Mouse (Mus musculus) olfactory bulb, adult 2 months (tissue): ENCODE results near the gene Tgfbi. TPM values are rescaled to one million over a fixed set of nuclear protein-coding genes. Genes with fewer than 3 reads are reported as not detected.

Experiments used
- H3K27ac ChIP-seq: fragments of 200-500 bp; 2 replicates; pipeline ENCODE4 v1.5.1; 2012; ENCODE audit warnings: low read depth, low read length; ENCODE audit not compliant: insufficient read depth
- H3K4me1 ChIP-seq: fragments of 200-500 bp; 2 replicates; pipeline ENCODE4 v1.6.1; 2012; ENCODE audit warnings: low read length; ENCODE audit not compliant: control insufficient read depth, insufficient read depth
- H3K4me3 ChIP-seq: fragments of 200-500 bp; 2 replicates; pipeline ENCODE4 v1.5.1; 2012; ENCODE audit warnings: mild to moderate bottlenecking, low read depth, low read length, moderate library complexity; ENCODE audit not compliant: insufficient read depth
- CTCF ChIP-seq: fragments of 200-500 bp; IDR thresholded peaks from 2 replicates; pipeline ENCODE4 v1.5.1; 2012; ENCODE audit warnings: low read depth, mild to moderate bottlenecking, low read length, moderate library complexity; ENCODE audit not compliant: insufficient read depth
- POLR2A ChIP-seq: fragments of 200-500 bp; IDR thresholded peaks from 2 replicates; pipeline ENCODE4 v1.6.1; 2012; ENCODE audit warnings: mild to moderate bottlenecking, low read depth, low read length, moderate library complexity; ENCODE audit not compliant: insufficient read depth
- WGBS: fragments of 180-500 bp; shearing (Covaris S2); methylation state at CpG from one replicate; pipeline ENCODE4 v1.1.7; 2018; 5-methylcytosine and 5-hydroxymethylcytosine counted together
- polyA plus RNA-seq: library from polyadenylated mRNA; stranded (reverse); fragments of >200 nt; gene quantifications from 2 replicates; pipeline ENCODE4 v1.2.4, GENCODE M21; 2012; ENCODE audit warnings: low replicate concordance; ENCODE audit not compliant: missing spikeins, insufficient read depth, insufficient read length

The Tgfbi gene
- polyA plus RNA-seq, 1 experiment: not detected

DNA sequence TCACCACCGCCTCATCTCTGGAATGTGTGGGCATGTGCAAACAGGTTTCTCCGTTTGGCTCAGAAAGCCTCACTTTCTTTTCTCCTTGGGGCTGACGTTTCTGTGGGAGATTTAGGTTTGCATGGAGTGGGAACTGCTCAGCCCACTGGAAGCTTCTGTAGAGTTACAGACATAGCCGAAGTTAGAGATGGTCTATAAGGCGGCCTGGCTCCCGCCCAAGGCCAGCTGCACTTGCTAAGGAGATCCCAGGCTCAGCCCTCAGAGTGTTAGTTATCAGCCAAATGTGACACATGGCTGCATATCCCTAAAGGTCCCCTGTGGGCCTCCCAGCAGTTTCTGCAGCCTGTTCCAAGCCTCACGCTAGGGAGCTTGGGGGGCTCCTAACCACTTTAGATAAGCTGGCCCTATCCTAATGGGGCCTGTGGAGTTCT, 15.3 kb upstream of the Tgfbi start:
- 73% methylated on average over 7 of the region's 7 CpGs for WGBS
- Histone ChIP-seq H3K4me1 (peaks cover 12% of the 10 kb centered on the region; the same call in 1 of the 2 replicates), H3K27ac (no peak overlapping the region), H3K4me3 (no peak overlapping the region)
- TF ChIP-seq POLR2A (no peak), CTCF (no peak)

DNA sequence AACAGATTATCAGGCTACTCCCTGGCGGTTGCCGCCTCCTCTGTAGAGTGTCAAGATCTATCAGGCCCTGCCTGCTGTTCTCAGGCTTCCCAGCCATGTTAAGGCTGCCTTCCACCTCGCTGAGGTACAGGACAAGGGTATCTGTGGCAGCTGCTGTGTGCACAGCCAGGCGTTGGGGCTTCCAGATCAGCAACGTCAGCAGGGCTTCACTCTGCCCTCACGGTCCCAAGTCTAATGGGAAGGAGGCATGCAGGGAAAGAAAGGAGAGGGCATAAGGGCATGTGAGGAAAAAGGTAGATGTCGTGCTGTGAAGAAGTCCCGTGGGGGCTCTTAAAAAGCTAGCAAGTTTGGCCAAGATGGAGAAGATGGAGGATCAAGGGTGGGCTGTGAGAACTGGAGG, 14.1 kb upstream of the Tgfbi start:
- Histone ChIP-seq H3K4me1 (peaks cover 12% of the 10 kb centered on the region; the same call in 1 of the 2 replicates), H3K27ac (no peak overlapping the region), H3K4me3 (no peak overlapping the region)
- 88% methylated on average over 8 of the region's 8 CpGs for WGBS
- TF ChIP-seq CTCF (no peak), POLR2A (no peak)

DNA sequence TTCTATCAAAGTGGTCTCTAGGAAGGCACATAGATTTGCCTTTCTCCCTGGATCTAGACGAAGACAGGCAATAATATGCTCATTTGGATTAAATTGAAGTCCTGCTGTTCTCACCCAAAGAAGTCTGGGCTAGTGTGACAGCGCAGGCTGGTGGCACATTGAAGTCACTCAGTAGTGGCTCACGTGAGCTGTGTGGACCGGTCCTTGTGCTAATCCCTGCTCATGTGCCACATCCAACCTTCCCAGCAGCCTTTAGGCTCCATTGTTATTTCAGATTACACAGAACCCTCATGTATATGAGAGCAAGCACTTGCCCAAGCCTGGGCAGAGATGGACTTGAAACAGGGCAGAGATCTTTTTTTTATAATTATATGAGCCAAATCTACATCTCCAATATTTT, 12.0 kb upstream of the Tgfbi start:
- Histone ChIP-seq H3K4me3 (no peak overlapping the region), H3K4me1 (peaks cover 19% of the 10 kb centered on the region), H3K27ac (no peak overlapping the region)
- TF ChIP-seq POLR2A: no peak
- TF ChIP-seq CTCF: no peak
- 69% methylated on average over 4 of the region's 4 CpGs for WGBS

GRCm38 (mm10) chr13:56597831-56598612, 11.3 kb upstream of the Tgfbi start:
- peaks cover 19% of the 10 kb centered on the region for H3K4me1 ChIP-seq
- no peak overlapping the region for H3K27ac ChIP-seq
- WGBS: 34% methylated on average over 12 of the region's 12 CpGs
- no peak overlapping the region for H3K4me3 ChIP-seq
- TF ChIP-seq CTCF: no peak
- no peak for TF ChIP-seq POLR2A

GRCm38 (mm10) chr13:56599511-56599910, 9.8 kb upstream of the Tgfbi start:
- Histone ChIP-seq H3K27ac (no peak overlapping the region), H3K4me3 (no peak overlapping the region), H3K4me1 (peaks cover 19% of the 10 kb centered on the region)
- 97% methylated on average over 2 of the region's 2 CpGs for WGBS
- no peak for TF ChIP-seq POLR2A
- TF ChIP-seq CTCF: no peak

GRCm38 (mm10) chr13:56600216-56600890, 9.0 kb upstream of the Tgfbi start:
- no peak overlapping the region for H3K4me3 ChIP-seq
- 60% methylated on average over 10 of the region's 10 CpGs for whole genome bisulfite sequencing
- H3K4me1 ChIP-seq: peaks cover 16% of the 10 kb centered on the region
- H3K27ac ChIP-seq: no peak overlapping the region
- TF ChIP-seq CTCF: no peak
- no peak for TF ChIP-seq POLR2A

GRCm38 (mm10) chr13:56601199-56601598, 8.1 kb upstream of the Tgfbi start:
- Histone ChIP-seq H3K4me1 (peaks cover 15% of the 10 kb centered on the region), H3K4me3 (no peak overlapping the region), H3K27ac (no peak overlapping the region)
- 37% methylated on average over 11 of the region's 11 CpGs for WGBS
- TF ChIP-seq POLR2A (no peak), CTCF (no peak)

GRCm38 (mm10) chr13:56605503-56605902, 3.8 kb upstream of the Tgfbi start:
- WGBS: 94% methylated on average over 9 of the region's 9 CpGs
- Histone ChIP-seq H3K4me3 (no peak overlapping the region), H3K4me1 (peaks cover 21% of the 10 kb centered on the region), H3K27ac (no peak overlapping the region)
- TF ChIP-seq POLR2A (no peak), CTCF (no peak)

- no peak for TF ChIP-seq POLR2A
- no peak for TF ChIP-seq CTCF
- 69% methylated on average over 11 of the region's 11 CpGs for WGBS
These were observed 2.6 kb upstream of the Tgfbi start for GRCm38 (mm10) chr13:56606724-56607123.

More at GRCm38 (mm10) chr13:56606724-56607123, 2.6 kb upstream of the Tgfbi start:
- peaks cover 14% of the 10 kb centered on the region for H3K4me1 ChIP-seq
- no peak overlapping the region for H3K27ac ChIP-seq
- H3K4me3 ChIP-seq: no peak overlapping the region
